Mouse (Mus musculus) cerebral cortex, adult 2 months (tissue): ENCODE measurements around the gene Cfap97d1.

ENCODE experiments used
- WGBS: fragments of 180-500 bp; shearing (Covaris S2); methylation state at CpG from one replicate; pipeline ENCODE4 v1.1.7; 2018; 5-methylcytosine and 5-hydroxymethylcytosine counted together

The Cfap97d1 gene

DNA sequence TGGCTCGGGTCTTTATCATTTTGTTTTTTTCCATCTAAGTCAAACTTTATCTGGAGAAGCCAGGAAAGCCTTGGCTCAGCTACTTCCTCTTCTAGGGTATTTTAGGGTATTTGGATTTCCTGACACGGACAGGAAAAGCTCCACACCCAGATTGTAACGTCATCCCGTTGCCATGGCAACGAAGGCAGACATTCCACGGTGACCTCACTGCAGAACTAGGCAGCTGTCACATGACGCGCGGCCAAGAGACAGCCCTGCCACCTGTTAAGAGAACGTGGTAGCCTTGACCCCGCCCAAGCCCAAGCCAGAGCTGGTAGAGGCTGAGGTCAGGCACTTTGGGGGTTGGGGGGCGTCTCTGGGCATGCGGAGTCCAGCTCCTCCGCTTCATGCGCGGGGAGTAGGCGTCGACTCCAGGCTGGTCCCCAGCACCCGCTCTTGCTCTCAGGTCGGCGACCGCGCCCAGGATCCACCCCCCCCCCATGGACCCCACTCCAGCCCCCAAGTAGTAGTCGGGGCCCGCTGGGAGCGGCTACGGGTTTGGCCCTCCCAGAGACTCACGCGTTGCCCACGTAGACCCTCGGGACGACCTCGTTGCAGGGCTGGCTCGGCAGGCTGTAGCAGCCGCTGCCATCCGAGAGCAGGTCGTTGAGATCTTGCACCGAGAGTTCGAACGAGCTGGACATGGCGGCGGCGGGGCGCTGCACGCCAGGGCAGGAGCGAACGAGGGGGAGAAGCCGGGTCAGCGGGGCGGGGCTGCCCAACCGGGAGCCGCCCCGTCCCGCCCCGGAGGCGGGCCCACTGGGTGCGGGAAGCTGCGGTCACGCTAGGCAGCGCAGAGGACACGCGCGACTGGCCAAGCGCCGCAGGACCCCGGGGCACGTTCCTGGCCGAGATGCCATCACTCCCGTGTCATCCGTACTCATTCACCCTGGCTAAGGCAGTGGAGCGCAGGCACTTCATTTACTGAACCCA, at the start of gene Cfap97d1:
Cfap97d1 (plus strand) TSS at position 226 of the 972 bp plus-strand sequence.
- WGBS: under 1% methylated on average over 71 of the region's 71 CpGs

DNA sequence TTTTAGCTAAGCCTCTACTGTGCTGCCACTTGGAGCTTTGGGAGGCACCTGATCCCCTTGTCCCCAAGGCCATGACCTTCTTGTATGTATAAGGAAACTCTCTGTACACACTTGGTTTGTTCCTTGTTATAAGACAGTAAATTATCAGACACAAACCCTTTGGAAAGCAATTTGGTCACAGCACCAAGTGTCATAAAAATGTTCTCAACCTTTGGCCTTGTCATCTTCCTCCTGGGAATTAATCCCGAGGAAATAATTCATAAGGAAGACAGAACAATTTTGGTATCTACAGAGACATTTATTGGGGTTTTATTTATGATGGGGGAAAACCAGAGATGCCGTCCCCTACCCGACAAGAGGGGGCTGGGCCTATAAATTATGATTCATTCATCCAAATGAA, 48.3 kb upstream of the Cfap97d1 start:
- 98% methylated on average over 3 of the region's 3 CpGs for WGBS

DNA sequence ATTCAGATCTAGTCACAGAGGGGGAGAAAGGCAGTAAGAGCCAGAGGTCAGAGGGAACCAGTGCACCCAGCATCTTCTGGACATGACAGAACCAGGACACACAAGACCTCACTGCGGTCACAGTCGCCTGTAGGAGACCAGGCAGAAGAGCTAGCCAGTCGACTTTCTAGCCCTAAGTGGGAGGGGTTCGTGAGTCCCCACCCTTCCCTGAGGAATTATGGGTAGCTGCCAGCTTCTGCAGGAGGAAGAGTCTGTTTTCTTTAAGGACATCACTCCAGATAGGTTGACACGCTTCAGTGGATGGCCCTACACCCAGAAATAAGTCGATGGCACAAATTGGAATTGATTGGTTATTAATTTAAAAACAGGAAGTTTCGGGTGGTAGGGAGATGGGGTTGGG, 47.7 kb upstream of the Cfap97d1 start:
- 79% methylated on average over 7 of the region's 7 CpGs for WGBS

DNA sequence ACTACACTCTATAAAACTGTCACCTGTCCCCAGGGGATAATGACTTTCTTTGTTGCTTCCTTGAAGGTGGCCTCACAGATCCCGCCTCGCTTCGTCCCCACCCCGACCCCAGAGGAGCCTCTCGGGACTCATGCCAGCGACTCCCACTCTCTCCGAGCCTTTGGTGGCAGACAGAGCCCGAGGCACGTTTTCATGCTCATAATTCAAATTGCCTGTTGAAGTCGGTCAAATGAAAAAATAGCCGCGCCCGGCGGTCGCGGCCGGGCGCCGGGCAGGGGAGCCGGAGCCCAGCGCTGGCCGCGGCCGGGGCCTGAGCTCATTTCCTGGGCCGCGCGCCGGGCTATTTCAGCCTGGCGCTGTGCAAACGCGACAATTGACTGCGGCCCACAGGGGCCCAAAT, 47.0 kb upstream of the Cfap97d1 start:
- 2% methylated on average over 32 of the region's 32 CpGs for WGBS

DNA sequence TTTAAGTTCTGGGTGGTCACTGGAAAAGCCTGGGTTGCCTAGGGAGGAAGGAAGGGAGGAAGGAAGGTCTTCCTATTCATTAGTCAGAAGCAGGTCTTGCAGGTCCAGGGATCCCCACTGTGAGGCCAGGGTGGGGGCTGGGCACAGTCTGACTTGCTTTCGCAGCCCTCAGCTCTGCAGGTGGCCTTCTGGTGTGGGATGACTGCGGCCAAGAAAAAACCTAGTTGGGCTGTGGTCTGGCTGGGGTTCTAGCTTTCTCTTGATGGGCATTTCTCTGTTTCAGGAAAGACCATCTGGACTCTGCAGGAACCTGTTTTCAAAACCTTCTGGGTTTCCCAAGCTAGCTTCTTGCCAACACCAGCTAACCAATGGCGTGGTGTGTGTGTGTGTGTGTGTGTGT, 41.0 kb upstream of the Cfap97d1 start:
- WGBS: 47% methylated on average over 3 of the region's 3 CpGs

DNA sequence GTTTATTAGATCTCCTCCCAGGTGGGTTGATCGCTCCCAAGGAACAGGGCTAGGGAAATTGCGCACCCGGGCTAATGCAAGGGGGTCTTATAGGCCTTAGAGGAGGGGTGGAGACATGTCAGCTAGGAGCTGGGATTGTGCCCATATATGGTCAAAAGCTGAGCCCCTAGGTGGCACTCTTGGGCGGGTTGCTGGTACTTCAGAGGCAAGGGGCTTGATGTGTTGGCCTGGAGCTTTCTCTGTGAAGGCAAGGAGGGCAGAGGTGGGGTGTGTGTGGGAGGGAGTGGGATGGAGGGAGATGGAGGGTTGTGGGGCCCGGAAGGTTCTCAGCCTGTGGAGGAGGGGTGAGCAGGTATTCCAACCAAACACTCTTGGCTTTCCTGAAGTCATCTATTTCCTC, 37.6 kb upstream of the Cfap97d1 start:
- 49% methylated on average over 5 of the region's 5 CpGs for WGBS

DNA sequence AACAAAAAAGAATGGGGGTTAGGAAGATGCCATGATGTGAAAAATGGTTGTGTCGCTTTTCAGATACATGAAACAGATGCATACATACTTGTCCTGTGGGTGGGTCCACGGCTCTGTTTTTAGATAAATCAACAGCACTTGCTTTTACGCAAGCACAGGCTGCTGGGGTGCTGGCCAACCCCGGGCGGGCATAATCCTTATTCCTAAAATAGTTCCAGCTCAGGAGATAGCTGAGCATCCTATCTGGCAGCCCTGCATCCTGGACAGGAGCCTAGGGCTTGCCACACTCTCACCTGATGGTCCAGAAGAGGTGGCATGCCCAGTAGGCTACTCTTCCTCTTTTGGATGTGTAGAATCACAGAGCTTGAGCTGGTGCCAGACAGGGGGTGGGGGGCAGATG, 34.1 kb upstream of the Cfap97d1 start:
- WGBS: 67% methylated on average over 5 of the region's 5 CpGs

DNA sequence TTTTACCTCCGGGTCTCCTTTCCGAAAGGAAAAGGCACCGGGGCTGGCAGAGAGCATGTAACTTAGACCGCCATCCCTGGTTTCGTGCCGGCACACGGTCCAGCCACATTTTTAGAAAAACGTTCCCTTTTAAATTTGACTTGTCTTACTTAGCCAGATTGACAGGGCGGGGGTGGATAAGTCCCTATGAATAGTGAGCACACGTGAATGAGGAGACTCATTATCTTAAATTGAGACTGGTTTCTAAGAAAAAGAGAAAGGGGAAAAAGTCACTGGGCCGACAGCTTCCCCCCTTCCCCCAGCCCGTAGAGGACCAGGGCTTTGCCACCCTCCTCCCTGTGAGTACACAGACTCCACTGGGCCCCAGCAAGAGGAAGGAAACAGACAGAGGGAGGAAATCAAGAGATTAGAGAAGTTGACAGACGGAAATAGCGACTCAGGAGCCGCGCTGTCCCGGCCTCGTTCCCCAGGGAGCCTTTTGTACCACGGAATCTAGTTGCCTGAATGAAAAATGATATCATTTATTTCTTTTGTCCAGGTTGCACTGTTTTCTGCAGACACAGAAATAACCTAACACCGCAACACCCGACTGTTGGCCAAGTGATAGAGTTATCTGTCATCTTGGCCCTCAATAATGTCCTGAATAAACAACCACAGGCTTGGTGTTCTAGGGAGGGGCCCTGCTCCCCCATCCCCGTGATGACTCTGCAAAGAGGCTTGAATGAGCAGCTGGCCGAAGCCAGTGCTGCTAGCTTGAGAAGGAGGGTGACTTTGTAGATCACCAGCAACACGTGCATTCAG, 31.3 kb upstream of the Cfap97d1 start:
- WGBS: 27% methylated on average over 24 of the region's 24 CpGs

DNA sequence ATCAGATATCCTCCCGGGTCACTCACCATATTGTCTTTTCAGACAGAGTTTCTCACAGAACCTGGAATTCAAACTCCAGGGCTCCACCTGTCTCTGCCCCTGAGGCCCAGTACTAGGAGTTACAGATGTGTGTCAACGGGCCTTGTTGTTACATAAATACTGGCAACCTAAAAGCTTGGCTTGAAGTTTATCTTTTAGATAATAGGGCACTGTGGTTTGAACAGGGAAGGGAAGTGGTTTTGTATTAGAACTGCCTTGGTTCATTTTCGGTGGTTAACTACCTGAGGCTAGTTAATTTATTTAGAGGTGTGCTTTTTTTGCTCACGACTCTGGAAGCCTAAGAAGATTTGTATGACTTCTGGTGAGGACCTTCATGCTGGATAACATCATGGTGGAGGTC, 30.6 kb upstream of the Cfap97d1 start:
- WGBS: 74% methylated on average over 4 of the region's 4 CpGs

DNA sequence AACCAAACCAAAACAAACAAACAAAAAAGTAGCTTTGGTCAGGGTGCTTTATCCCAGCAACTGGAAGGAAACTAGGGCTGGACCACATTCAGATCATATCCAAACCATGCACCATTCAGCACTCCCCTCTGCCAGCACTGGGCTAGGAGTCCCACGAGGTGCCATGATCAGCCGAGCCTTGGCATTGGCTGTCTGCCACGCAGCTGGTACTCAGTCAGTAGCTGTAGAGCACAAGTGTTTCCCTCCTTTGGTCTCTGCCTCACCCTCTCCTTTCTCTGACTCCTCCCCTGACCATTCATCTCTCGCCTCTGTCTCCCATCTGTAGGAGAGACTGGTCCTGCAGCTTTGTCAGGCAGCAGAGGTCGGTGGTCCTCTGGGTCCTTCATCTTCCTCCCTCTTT, 26.6 kb upstream of the Cfap97d1 start:
- WGBS: 48% methylated on average over 5 of the region's 5 CpGs

DNA sequence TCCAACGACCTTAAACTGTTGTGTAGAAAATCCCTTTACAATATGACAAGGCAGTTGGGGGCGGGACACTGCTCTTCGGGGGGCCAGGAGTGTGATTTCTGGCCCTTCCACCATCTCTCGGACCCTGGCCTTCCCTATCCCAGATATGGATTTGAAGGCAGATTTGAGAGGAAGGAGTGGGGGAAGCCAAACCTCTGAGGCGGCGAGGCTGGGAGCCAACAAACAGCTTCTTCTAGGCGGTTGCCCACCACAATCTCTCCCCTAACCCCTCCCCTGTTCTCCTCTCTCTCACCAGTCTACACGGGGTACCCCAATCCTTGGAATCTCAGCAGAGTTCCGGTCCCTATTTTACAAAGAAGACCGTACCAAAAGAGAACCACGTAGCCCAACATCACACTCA, 21.0 kb upstream of the Cfap97d1 start:
- 8% methylated on average over 11 of the region's 11 CpGs for WGBS

DNA sequence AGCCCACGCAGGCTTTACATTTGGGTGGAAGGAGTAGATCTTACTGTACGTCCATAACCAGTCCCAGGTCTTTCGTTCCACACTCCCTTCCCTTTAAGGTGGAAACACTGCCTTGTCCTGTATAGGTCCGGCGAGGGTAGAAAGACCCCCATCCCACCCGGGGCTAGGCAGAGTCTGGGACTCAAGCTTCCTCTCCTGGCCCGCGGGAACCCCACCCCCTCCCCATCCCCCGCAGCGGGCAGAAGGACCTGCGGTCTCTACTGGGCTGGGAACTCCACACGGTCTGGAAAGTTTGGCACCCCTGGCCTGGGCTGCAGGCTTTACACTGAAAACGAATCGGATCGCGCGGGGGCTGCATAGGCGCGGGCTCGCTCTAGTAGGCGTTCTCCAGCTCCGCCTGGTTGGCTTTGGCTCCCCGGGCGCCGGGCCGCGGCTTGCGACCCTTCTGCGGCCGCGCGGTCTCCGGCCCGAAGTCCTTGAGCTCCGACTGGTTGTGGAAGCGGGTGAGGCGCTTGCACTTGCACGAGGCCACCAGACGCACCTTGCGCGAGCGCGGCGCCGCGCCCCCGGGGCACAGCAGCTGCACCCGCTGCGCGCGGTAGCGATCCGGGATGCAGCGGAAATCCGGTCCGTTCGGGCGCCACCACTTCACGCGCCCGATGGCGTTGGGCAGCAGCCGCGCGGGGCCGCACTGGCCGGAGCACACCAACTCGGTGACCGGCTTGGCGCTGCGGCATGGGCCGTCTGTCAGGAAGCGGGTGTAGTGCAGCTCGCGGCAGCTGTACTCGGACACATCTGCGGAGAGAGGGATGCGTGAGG, 20.4 kb upstream of the Cfap97d1 start:
- under 1% methylated on average over 78 of the region's 78 CpGs for WGBS

DNA sequence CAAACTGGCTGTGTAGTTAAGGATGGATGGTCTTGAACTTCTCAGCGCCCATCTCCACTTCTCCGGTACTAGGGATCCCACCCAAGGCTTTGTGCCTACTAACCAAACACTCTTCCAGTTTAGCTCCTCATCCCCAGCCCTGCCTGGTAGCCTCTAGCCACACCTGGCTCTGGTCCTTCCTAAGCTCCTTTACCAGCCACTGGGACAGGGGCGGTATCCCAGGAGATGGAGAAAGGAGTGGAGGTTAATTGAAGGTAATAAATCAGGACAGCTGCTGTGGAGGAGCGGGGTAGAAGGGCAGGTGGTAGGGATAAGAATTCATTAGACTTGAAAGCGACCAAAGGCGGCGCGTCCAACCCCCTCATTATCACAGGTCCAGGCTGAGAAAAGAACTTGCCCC, 19.4 kb upstream of the Cfap97d1 start:
- 41% methylated on average over 8 of the region's 8 CpGs for WGBS

DNA sequence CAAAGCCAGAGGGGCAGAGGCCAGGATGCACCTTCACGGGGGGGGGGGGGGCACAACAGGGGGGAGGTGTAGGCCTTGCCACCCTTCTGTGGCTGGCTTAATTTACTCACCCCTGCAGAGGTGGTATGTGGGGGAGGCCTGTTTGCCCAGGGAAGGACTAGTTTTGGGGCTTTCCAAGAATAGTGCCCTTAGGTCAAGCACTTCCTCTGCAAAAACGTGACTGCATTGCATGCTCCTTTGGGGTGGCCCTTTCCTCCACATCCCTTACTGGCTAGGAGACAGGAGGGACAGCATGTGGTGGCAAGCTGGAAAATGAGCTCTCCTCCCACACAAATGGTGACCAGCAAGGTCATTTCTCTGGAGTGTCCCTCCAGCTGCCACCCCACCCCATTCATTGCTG, 18.5 kb upstream of the Cfap97d1 start:
- 31% methylated on average over 2 of the region's 2 CpGs for WGBS

DNA sequence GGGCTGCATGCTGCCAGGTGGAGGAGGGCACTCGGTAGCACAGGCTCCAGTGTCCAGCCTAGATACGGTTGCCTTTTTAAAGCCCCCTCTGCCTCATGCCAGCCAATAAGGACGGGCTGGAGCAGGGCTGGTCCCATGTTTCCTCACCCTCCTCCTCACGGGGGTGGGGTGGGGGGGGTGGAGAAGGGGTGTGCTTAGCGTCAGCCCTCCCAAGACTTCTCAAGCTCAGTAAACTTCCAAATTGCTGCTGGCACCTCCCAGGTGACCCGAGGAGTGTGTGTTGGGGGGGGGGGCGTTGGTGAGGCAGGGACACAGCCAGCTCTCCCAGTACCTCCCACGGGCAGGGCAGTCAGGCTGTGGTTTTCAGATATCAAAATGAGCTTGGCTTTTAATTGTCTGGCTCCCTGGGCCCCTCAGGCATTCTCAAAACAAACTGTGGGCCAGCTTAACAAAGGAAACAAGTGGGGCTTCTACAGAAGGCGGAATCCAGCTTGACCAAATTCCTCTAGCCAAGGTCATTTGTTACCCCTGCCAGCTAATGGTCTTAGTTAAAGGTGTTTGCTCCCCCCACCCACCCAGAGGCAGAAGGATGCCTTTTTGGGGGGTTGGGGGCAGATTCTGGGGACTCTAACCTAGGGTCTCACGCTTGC, 17.0 kb upstream of the Cfap97d1 start, which contains the start of gene Sost:
Sost (minus strand) TSS at position 51 of the 650 bp plus-strand sequence.
- WGBS: 42% methylated on average over 10 of the region's 10 CpGs

DNA sequence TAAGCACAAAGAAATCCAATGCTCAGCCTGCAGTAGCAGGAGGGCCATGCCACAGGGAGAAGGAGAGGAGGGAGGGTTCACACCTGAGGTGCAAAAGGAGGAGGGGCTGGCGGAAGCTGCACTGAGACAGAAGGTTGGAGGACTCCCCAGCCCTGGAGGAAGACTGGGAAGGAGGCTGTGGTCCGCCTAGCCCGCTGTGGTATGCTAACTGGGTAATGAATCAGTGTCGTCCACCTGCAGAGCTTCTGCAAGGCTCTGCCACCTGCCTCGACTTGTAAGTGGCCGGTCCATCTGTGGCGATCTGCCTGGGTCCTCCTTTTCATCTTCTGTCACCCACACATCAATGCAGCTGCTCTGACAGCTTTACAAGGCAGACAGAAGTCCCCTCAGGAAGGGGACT, 15.8 kb upstream of the Cfap97d1 start:
- 44% methylated on average over 7 of the region's 7 CpGs for WGBS

DNA sequence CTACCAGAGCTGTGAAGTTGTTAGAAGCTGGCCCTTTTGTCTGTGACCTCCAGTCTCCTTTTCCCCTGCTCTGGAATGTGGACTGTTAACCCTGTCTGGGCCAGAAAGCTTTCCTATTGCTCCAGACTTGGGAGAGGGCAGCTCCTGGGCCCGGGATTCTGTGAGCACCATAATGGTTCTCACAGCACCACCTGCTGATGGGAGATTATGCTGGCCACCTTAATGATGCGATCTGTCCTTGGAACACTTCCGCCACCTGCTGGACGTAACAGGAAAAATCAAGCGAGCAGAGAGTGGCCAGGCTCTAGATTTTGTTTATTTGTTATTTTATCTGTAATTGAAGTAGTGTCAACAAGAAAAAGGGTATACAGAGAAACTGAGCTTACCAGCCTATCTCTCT, 15.3 kb upstream of the Cfap97d1 start:
- under 1% methylated on average over 5 of the region's 5 CpGs for whole genome bisulfite sequencing

DNA sequence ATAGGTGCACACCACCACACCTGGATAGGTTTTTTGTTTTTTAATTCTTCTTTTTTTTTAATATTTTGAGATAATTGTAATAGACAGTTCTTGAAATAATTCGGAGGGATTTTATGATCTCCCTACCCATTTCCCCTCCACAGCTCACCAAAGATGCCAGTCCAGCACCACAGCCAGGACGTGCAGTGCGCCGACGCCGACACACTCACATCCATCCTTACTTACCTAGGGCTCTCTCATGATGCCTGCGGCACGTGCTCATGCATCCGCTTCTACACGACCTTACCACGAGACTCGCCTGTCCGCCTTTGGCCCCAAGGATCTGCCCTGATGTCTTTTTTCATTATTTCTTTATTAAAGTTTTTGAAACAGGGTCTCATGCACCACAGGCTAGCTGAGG, 14.2 kb upstream of the Cfap97d1 start:
- 80% methylated on average over 13 of the region's 13 CpGs for WGBS

DNA sequence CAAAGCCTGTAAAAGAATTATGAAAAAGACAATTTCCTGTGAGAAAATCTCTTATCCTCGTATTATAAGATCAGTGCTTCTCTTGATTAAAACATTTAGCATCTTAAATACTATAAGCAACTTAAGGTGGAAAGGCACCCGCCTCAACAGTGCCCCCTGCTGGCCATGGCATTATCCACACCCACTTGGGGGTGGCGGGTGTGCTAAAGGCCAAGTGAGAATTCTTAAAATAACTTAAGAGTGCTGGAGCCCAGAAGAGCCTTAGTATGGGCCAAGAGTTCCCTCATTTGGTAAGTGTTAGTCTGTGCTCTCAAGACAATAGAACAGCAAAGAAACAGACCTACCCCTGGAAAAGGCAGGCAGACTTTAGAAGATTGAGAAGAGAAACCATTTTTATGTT, 12.7 kb upstream of the Cfap97d1 start:
- 41% methylated on average over 3 of the region's 3 CpGs for WGBS

DNA sequence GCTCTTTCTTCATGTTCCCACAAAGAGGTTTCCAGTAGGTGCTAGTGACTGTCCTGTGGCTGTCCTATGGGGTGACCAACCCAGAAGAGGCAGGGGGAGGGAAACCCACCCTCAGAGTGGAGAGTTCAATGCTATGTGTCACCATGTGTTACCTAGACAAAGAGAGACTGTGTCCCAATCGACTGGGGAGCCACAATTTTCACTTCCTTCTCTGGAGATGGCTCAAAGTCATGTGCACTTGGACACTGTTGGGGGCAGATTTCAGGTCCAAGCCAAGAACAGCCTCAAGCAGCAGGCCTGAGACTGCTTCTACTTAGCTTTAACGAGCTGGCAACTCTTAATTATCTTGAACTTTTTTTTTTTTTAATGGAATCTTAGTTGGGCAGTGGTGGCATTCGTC, 12.0 kb upstream of the Cfap97d1 start:
- 59% methylated on average over 3 of the region's 3 CpGs for WGBS

DNA sequence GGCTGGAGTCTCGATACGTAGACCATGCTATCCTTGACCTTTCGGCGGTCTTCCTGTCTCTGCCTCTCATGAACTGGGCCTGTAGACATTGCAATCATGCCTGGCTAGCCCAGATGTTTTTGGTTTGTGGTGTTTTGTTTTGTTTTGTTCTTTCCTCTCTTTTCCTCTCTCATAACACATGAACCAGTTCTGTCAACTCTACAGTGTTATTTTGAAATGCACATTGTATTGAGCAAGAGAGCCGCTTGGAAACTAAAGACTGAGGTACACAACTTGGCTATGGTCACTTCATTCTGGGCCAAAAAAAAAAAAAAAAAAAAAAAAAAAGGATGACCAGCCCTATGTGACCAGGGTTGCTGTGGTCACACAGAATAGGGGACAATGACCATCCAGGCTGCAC, 11.4 kb upstream of the Cfap97d1 start:
- whole genome bisulfite sequencing: 87% methylated on average over 5 of the region's 5 CpGs
